Mouse (Mus musculus) erythroblast, adult 5-6 weeks (primary cell): ENCODE results near the gene Nsd1. TPM values are rescaled to one million over a fixed set of nuclear protein-coding genes. Genes with fewer than 3 reads are reported as not detected.
A peak's percentile ranks its signal among the peaks of the same experiment; 100 is the strongest.

ENCODE experiments used
- ATAC-seq: replicated peaks from 2 replicates; pipeline ENCODE4 v1.8.0; 2016; ENCODE audit warnings: moderate number of reproducible peaks, mild to moderate bottlenecking, moderate TSS enrichment, inconsistent platforms; ENCODE audit not compliant: poor library complexity, low FRiP score, severe bottlenecking
- total RNA-seq, 2 experiments: library from RNA; stranded (forward) in 1 of 2; stranded (reverse) in 1 of 2; fragments of 150-400 nt in 1 of 2; fragments of 200-764, 138-1000 nt in 1 of 2; gene quantifications; 2 replicates each; pipeline versions ENCODE4 v1.2.3 to v1.2.4; 2015 to 2017; ENCODE audit warnings: low replicate concordance in 2 of 2

Gene Nsd1
- total RNA-seq, 2 experiments from 2014 or later = 29.0 to 33.8 TPM

DNA sequence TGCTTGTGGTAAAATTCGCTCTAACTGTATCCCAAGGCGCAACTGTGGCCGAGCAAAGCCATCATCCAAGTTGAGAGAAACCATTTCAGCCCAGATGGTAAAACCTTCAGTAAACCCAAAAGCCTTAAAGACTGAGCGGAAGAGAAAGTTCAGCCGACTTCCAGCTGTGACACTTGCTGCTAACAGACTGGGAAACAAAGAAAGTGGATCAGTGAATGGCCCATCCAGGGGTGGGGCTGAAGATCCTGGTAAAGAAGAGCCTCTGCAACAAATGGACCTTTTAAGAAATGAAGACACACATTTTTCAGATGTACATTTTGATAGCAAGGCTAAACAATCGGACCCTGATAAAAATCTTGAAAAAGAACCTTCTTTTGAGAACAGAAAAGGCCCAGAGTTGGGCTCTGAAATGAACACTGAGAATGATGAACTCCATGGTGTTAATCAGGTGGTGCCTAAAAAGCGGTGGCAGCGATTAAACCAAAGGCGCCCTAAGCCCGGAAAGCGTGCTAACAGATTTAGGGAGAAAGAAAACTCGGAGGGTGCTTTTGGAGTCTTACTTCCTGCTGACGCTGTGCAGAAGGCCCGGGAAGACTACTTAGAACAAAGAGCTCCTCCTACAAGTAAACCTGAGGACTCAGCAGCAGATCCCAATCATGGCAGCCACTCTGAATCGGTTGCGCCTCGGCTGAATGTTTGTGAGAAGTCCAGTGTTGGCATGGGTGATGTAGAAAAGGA lies 37.9 kb downstream of the Nsd1 start:
- no peak for ATAC-seq

DNA sequence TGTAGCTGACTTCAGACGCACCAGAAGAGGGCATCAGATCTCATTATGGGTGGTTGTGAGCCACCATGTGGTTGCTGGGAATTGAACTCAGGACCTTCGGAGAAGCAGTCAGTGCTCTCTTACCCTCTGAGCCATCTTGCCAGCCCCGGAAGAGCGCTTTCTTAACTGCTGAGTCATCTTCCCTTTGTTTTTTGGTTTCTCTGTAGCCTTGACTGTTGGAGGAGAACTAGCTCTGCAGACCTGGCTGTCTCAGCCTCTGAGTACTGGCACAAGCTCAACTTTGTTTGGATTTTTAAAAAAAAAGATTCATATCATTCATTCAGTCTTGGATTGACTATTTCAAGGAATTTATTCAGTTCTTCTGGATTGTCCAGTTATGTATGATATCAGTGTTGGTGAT lies 39.7 kb downstream of the Nsd1 start:
- no peak for ATAC-seq

- ATAC-seq = no peak
Observed at GRCm38 (mm10) chr13:55252820-55253219, 43.2 kb downstream of the Nsd1 start.

DNA sequence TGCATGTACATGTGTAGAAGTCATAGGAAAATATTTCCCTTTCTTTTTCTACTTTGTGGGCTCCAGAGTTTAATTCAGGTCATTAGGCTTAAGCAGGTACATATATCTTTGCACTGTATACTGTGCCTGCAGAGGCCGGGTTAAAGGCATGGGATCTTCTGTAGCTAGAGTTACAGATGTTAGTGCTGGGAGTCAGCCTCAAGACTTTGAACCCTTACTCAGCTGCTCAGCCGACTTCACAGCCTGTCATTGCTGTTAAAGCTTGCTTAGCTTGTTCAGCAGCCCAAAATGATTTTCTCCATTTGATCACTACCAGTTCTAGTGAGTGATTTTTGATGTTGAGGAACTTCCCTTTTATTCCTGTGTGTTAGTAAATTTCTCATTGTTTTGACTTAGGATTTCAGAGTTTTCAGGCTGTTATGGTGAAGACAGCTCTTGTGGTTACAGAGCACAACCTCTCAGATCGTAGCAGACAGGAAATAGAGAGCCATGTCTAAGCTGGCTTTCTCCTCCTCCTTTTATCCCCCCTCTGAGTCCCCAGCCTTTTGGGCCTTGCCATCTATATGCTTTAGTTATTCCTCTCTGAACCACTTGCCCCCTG lies 45.6 kb downstream of the Nsd1 start:
- no peak for ATAC-seq

- no peak for ATAC-seq
Observed at GRCm38 (mm10) chr13:55258651-55259050, 49.1 kb downstream of the Nsd1 start.

- no peak for ATAC-seq
Observed at GRCm38 (mm10) chr13:55261521-55261920, 51.9 kb downstream of the Nsd1 start.

DNA sequence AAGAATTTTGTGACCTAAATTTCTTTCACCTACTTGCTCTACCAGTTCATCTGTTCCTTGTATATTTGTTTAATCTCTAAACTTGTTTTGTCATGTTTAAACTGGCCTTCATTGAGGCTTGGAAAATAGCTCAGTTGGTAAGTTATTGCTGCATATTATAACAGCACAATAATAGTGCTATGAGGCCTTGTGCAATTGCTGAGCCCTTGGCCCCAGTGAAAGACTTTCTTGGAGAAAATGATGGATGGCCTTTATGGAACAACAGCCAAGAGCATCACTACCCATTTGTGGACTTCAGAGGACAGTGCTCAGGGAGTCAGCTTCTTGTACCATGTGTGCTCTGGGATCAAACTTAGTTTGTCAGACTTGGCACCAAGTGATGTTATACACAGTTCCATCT lies 52.5 kb downstream of the Nsd1 start:
- no peak for ATAC-seq

DNA sequence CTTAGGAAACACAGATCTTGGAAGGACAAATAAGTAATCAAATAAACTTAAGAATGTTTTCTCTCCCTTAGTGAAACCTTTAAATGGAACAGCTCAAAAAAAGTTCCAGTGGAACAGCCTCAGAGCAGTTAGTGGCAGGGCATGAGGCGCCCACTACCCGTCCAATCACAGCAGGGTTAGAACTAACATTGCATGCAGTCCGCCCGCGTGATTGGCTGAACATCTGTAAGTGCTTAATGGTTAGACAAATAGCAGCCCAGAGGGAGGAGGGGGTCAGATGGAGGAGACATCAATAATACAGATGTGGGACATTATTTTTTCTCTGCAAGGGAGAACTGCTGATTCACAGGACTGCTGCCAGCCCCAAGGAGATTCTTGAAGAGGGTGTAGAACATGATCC lies 67.6 kb downstream of the Nsd1 start:
- ATAC-seq = no peak; the same call in 1 of the 2 replicates

DNA sequence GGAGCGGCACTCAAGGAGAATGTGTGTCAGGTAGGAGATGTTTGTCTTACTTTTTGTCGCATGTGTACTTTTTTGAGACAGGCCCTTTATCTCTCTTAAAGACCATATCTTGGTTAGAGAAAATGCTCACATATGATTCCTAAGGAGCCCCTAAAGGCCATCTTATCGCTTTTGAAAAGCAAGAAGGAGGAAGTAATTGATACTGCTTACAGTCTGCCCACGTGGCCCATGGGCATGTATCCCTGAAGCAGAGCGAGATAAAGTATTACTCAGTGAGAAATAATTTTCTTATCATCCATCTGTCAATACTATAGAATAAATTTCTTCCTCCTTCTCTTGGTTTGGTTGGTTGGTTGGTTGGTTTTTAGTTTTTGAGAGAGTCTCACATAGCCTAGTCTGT lies 68.1 kb downstream of the Nsd1 start:
- no peak for ATAC-seq

DNA sequence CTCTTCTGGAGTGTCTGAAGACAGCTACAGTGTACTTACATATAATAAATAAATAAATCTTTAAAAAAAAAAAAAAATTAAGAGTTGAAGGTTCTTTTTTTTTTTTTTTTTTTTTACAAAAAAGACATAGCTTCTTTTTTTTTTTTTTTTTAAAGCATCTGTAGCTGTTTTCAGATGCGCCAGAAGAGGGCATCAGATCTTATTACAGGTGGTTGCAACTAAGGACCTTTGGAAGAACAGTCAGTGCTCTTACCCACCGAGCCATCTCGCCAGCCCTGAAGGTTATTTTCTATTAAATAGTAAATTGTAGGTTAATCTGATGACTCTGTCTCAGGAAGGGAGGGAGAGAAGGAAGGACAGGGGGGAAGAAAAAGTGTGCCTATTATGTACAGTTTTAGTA lies 79.3 kb downstream of the Nsd1 start:
- no peak for ATAC-seq

DNA sequence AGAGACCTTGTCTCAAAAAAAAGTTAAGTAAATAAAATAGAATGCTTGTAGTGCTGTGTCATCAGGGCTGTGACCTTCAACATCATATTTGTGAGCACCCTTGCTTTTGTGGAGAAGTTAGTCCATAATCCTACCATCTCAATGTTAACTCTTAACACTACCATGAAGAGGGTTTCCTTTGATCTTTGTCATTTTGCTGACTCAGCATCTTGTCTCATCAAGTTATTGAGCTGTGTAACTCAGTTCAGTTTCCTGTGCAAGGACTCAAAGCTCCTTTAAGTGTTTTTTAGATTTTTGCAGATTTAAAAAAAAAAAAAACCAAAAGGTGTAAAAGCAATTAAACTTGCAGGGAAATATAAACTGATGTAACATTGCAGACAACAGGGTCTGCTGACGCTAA lies 87.2 kb downstream of the Nsd1 start:
- no peak for ATAC-seq

GRCm38 (mm10) chr13:55300913-55301312 lies 91.3 kb downstream of the Nsd1 start:
- ATAC-seq = no peak

DNA sequence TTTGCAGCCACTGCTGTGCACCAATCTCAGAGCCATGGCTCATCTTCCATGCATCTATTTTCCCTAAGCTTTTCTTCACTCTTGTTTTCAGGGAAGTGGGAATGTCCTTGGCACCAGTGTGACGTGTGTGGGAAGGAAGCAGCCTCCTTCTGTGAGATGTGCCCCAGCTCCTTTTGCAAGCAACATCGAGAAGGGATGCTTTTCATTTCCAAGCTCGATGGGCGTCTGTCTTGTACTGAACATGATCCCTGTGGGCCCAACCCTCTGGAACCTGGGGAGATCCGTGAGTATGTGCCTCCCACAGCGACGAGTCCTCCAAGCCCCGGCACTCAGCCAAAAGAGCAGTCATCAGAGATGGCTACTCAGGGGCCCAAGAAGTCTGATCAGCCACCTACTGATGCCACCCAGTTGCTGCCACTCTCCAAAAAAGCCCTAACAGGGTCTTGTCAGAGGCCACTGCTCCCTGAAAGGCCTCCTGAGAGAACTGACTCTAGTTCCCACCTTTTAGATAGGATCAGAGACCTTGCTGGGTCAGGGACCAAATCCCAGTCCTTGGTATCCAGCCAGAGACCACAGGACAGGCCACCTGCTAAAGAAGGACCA lies 102.5 kb downstream of the Nsd1 start:
- ATAC-seq = no peak

GRCm38 (mm10) chr13:55313051-55313450 lies 103.5 kb downstream of the Nsd1 start:
- ATAC-seq = no peak

GRCm38 (mm10) chr13:55314891-55315412 lies 105.4 kb downstream of the Nsd1 start:
- ATAC-seq = no peak

DNA sequence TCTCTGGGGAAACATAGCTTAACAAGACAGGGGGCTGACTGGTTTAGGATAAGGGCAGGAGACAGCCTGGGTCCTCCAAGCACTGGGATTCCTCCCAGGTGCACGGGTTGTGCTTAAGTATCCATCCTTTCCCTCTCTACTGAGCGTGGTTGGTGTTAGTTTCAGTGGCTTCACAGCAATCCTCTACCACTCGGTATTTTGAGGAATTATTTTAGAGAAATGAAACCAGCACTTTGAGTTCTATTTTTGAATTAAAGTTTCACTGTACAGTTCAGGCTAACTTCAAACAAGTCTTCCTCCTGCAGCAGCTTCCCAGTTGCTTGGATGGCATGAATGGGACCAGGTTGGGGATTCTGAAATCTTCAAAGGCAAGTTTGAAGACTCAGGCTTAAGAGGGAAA lies 108.8 kb downstream of the Nsd1 start:
- no peak for ATAC-seq

DNA sequence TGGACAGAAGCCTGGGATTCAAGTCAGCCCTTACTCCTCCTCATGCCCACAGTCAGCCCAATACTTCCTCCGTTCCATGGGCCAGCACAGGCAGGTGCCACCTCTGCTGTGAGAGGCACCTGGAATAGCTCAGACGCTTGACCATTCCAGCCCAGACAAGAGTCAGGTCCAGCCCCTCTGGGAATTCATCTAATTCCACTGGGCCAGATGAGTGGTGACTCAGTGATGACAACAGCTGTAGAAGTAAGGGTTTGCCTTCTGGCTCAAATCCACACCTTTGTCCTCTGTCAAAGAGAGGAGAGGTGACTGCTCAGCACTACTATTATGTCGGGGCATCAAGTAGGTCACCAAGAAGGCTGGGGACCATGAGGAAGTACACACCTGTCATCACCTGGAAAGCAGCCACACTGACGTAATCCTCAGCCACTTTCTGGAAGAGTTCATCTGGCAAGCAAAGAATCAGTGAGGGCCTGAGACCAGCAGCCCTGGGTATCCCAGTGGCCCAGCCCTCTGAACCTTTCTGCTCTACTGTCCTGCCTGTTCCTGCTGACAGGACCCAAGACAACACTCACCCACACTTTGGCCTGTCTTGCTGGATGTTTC lies 110.5 kb downstream of the Nsd1 start, which contains the start of gene Prelid1:
Gene Prelid1, plus strand, starts transcription at position 570 of the 603 bp plus-strand sequence.
- no peak for ATAC-seq

- ATAC-seq = peak; percentile 92
Observed at GRCm38 (mm10) chr13:55321434-55322129, 112.0 kb downstream of the Nsd1 start, which contains the start of gene Rab24. Rab24 (minus strand) TSS chr13:55321946.

DNA sequence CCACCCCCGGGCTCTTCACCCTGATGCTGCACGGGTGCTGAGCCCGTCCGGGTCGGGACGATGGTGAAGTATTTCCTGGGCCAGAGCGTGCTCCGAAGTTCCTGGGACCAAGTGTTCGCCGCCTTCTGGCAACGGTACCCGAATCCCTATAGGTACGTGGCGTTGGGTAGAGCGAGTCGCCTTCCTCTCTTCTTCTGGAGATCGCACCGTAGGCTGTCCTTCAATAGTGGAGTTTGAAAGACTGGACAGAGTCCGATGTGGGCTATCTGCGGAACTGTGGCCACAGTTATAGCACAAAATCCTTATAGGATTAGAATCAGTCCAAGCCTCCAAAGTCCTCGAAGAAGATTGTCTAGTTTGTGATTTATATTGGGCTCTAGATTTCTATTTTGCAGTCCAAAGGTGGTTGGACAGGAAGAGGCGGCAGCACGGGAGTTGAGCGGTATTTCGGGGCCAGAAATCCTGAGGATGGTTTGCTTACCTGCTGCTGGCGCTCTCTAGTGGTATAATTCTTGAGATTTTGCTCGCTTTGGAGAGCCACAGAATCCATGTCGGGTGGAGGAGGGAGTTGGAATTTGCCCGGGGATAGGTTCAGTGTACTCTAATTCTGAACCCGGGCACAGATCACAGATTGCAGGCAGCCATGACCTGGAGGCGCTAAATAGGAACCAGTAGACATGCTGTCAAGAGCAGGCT lies 112.7 kb downstream of the Nsd1 start:
- peak; percentile 45 for ATAC-seq
